Mouse (Mus musculus) C2C12 (cell line): ENCODE measurements around the gene Ppara.

Source experiments
- CTCF ChIP-seq: IDR thresholded peaks from one replicate; pipeline ENCODE4 v1.5.1; 2011; ENCODE audit not compliant: control insufficient read depth, insufficient read depth, insufficient read length
- MAX ChIP-seq: IDR thresholded peaks from one replicate; pipeline ENCODE4 v1.6.1; 2011; ENCODE audit warnings: mild to moderate bottlenecking, control low read depth
- MYOD1 ChIP-seq: IDR thresholded peaks from one replicate; pipeline ENCODE4 v1.6.1; 2011; ENCODE audit warnings: low read depth; ENCODE audit not compliant: control insufficient read depth, insufficient read length
- MYOG ChIP-seq: IDR thresholded peaks from one replicate; pipeline ENCODE4 v1.6.1; 2011; ENCODE audit not compliant: control insufficient read depth, insufficient read length; ENCODE audit errors: extremely low read depth
- USF1 ChIP-seq: IDR thresholded peaks from one replicate; pipeline ENCODE4 v1.6.1; 2011; ENCODE audit warnings: low read depth, mild to moderate bottlenecking, control low read depth, moderate library complexity

GRCm38 (mm10) chr15:85732604-85732968 lies 2.2 kb upstream of the Ppara start:
- TF ChIP-seq MYOG (no peak), USF1 (no peak), CTCF (no peak), MYOD1 (no peak), MAX (no peak)
